Mouse (Mus musculus) spleen, postnatal 36 days (tissue): Measurements from ENCODE around the gene Hck.
A peak's percentile ranks its signal among the peaks of the same experiment; 100 is the strongest.

Source experiments
- DNase-seq, 2 experiments: peaks; one replicate each; pipeline ENCODE4 v3.0.0; 2022; ENCODE audit warnings: low spot score in 2 of 2, mixed read lengths in 1 of 2

The Hck gene

GRCm38 (mm10) chr2:153151026-153151425, 42.8 kb downstream of the Hck start:
- no peak for DNase-seq

- no peak for DNase-seq
These were observed 43.8 kb downstream of the Hck start for GRCm38 (mm10) chr2:153151926-153152665.

- no peak for DNase-seq
These were observed 44.8 kb downstream of the Hck start for GRCm38 (mm10) chr2:153153033-153153450.

- DNase-seq: no peak
These were observed 49.0 kb downstream of the Hck start for GRCm38 (mm10) chr2:153157270-153157669.

- DNase-seq: no peak
These were observed 51.9 kb downstream of the Hck start for GRCm38 (mm10) chr2:153160133-153160532.

- peak; percentile 84 to 87 for DNase-seq
These were observed 52.8 kb downstream of the Hck start, which contains the start of gene Tm9sf4 for GRCm38 (mm10) chr2:153160844-153161683. Gene Tm9sf4 (plus strand): TSS chr2:153161303.

GRCm38 (mm10) chr2:153161684-153162080, 53.4 kb downstream of the Hck start:
- no peak for DNase-seq

GRCm38 (mm10) chr2:153167136-153167535, 58.9 kb downstream of the Hck start:
- DNase-seq: no peak

GRCm38 (mm10) chr2:153168134-153168820, 60.0 kb downstream of the Hck start:
- DNase-seq: peak; percentile 21 to 54

- peak in 1 of 2 experiments; percentile 15 for DNase-seq
These were observed 62.4 kb downstream of the Hck start for GRCm38 (mm10) chr2:153170490-153171224.

- no peak for DNase-seq
These were observed 63.7 kb downstream of the Hck start for GRCm38 (mm10) chr2:153171966-153172365.

- DNase-seq: no peak
These were observed 67.8 kb downstream of the Hck start for GRCm38 (mm10) chr2:153175995-153176570.

GRCm38 (mm10) chr2:153177188-153177587, 68.9 kb downstream of the Hck start:
- DNase-seq: no peak

- no peak for DNase-seq
These were observed 71.0 kb downstream of the Hck start for GRCm38 (mm10) chr2:153179126-153179860.

- no peak for DNase-seq
These were observed 71.7 kb downstream of the Hck start for GRCm38 (mm10) chr2:153179961-153180360.

GRCm38 (mm10) chr2:153186176-153186591, 77.9 kb downstream of the Hck start:
- peak in 1 of 2 experiments; percentile 28 for DNase-seq

GRCm38 (mm10) chr2:153187848-153188247, 79.6 kb downstream of the Hck start:
- DNase-seq: no peak

GRCm38 (mm10) chr2:153191242-153191641, 83.0 kb downstream of the Hck start:
- no peak for DNase-seq

GRCm38 (mm10) chr2:153194255-153194654, 86.0 kb downstream of the Hck start:
- no peak for DNase-seq

- no peak for DNase-seq
These were observed 90.2 kb downstream of the Hck start for GRCm38 (mm10) chr2:153198485-153198884.
